Mouse (Mus musculus) splenic B cell, adult 2 months (primary cell): ENCODE data around the gene Glt8d2.

Experiments used
- DNase-seq: peaks from one replicate; pipeline ENCODE4 v3.0.0-alpha.2; 2011; ENCODE audit warnings: low read depth, low spot score
- H3K27me3 ChIP-seq: 2 replicates; pipeline ENCODE4 v1.6.1; 2012; ENCODE audit warnings: mild to moderate bottlenecking, low read length, moderate library complexity, mixed read lengths; ENCODE audit not compliant: control insufficient read depth, poor library complexity, insufficient read depth, severe bottlenecking
- H3K36me3 ChIP-seq: 2 replicates; pipeline ENCODE4 v1.6.1; 2012; ENCODE audit warnings: mild to moderate bottlenecking, low read length, moderate library complexity, mixed read lengths; ENCODE audit not compliant: control insufficient read depth, poor library complexity, insufficient read depth, severe bottlenecking

Glt8d2 gene

DNA sequence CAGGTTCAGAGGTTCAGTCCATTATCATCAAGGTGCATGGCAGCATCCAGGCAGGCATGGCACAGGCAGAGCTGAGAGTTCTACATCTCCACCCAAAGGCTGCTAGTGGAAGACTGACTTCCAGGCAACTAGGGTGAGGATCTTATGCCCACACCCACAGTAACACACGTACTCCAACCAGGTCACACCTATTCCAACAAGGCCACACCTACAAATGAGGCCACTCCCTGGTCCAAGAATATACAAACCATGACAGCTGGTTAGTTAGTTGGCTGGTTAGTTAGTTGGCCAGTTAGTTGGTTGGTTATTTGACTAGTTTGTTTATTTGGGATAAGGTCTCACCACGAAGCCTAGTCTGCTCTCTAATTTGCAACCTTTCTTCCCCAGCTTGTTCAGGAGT, 27.2 kb downstream of the Glt8d2 start:
- no peaks in the 10 kb centered on the region for H3K36me3 ChIP-seq
- H3K27me3 ChIP-seq = no peaks in the 10 kb centered on the region
- no peak for DNase-seq

DNA sequence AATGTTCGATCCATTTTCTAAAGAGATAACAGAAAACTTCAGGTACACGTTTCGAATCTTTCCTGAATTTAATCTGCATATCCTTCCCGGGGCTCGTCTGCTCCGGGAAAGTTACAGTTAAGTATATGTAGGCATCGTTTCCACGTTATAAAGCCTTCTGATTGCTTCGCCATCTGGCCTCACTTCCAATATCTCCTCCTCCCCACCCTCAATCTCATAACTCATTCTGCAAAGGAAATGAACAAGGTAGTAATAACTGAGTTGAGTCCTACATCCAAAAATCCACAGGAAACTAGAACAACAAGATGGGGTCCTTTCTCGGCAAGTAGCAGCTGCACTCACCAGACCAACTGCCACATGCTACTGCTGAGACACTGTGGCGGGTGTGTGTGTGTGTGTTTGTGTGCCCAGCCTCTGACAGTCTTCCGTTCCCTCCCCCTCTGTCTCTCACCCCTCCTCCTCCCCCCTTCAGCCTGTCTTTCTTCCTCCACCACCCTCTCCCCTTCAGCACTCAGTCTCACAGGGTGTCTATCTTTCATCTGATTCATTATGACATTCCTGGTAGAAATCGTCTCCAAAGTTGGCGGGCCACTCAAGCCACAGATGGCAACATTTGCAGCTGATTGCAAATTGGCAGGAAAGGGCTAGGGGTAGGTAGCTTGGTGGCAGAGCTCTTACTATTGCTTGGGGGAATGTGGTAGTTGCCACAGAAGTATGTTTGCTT, 28.0 kb downstream of the Glt8d2 start:
- H3K36me3 ChIP-seq = no peaks in the 10 kb centered on the region
- no peaks in the 10 kb centered on the region for H3K27me3 ChIP-seq
- DNase-seq = no peak

DNA sequence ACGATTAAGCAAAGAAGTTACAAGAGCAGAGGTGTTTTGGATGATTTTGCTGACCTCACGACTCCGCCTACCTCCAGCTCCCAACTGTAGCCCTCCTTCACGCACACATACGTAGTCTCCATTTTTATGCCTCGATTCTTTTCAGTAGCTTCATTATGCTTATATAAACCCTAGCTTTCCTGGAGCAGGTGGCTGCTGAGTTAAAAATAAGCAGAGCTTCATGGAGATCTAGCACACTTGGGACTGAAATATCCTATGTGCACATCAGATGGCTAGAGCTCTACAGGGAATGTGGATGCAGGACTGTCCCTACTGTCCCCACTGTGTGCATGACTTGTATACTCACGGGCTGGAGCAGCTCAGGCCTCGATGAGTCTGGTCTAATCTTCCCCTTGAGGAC, 28.6 kb downstream of the Glt8d2 start:
- DNase-seq = no peak
- H3K27me3 ChIP-seq = no peaks in the 10 kb centered on the region
- H3K36me3 ChIP-seq = no peaks in the 10 kb centered on the region

DNA sequence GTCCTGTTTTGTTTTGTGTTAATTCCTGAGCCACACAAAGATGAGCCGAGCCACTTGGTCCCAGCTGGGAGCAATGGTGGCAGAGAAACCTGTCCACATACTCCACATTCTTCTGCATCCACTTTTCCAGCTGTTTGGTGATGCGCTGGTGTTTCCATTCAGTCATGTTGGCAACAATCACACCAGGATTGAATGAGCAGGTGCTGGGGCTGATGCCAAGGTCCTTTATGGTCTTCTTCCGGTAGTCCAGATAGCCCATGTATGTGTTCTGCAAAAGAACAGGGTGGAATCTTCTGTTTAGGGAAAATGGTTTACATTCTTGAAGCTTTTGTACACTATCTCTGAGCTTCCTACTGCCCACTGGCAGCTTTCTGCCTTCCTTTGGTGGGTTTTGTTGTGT, 35.9 kb downstream of the Glt8d2 start:
- Histone ChIP-seq H3K27me3 (no peaks in the 10 kb centered on the region), H3K36me3 (no peaks in the 10 kb centered on the region)
- no peak for DNase-seq

DNA sequence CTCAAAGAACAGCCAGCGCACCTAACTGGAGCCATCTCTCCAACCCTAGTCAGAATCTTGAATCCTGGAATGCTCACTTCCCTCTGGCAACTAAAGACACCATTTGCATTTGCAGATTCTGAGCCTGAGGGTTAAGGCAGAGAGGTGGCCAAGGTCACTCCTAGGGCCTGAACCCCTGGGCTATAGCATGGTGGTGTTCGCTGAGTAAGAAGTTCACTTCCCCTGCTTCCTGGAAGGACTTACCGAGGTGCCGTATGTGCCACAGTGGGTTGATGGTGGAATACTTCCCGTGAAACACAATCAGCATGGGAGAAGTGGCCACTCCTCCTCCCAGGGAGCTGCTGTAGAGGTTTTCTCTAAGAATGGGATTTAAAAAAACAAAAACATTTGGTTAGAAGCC, 37.8 kb downstream of the Glt8d2 start:
- no peaks in the 10 kb centered on the region for H3K27me3 ChIP-seq
- no peak for DNase-seq
- peaks cover under 1% of the 10 kb centered on the region; the same call in 1 of the 2 replicates for H3K36me3 ChIP-seq

DNA sequence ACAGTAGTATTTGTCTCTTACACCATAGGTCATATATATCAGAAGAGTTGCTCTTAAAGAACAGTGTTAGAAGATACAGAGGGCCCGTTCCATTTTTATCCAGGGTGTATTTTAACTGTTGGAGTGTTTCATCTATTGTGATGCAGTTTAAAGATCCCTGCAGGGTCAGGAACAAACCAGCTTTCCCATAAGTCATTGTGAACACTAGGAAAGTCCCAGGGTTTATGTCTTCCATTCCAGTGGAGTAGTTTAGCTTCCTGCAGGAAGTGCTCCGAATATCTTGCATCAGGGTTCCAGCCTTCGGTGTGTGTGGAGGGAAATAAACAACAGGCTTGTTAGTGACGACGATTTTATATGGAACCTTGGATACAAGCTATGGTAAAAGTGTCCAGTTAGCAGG, 39.2 kb downstream of the Glt8d2 start:
- no peak for DNase-seq
- H3K36me3 ChIP-seq = peaks cover 7% of the 10 kb centered on the region; the same call in 1 of the 2 replicates
- H3K27me3 ChIP-seq = no peaks in the 10 kb centered on the region

DNA sequence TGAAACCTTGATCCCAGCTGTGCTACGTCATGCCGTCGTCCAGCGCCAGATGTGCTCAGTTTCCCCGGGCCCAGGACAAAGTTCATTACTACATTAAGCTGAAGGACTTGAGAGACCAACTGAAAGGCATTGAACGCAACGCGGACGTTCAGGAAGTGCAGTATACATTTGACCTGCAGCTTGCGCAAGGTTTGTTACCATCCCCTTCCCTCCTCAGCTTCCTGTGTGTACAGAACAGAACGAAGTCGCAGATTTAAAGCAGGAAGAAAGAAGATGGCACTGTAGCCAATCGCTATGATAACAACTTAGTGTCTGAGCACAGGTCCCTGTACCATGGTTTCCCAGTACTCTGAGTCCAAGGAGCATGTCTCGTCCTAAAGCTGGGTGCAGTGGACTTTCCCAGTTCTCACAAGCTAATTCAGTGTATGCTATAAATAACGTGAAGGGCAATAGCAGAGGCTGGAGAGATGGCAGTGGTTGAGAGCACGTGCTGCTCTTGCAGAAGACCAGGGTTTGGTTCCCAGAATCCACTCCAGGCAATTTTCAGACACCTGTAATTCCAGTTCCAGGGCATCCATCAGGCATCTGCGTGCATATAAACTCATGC, 43.1 kb downstream of the Glt8d2 start:
- H3K36me3 ChIP-seq = peaks cover 16% of the 10 kb centered on the region
- no peak for DNase-seq
- H3K27me3 ChIP-seq = no peaks in the 10 kb centered on the region

DNA sequence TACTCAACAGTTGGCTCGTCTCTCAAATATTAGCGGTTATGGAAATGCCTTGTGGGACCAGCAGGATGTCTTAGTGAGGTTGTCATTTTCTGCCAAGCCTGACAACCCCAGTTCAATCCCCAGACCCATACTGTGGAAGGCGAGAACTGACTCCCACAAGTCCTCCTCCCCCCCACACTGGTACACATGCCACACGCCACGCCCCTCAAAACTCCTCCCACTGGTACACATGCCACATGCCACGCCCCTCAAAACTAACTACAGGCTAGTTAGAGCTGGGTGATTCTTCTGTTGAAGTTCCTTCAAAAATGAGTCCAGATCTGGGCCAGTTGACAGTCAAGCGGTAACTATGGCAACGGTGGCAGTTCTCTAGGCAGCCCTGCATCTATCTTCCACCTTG, 44.4 kb downstream of the Glt8d2 start:
- DNase-seq = no peak
- H3K36me3 ChIP-seq = peaks cover 18% of the 10 kb centered on the region
- no peaks in the 10 kb centered on the region for H3K27me3 ChIP-seq

DNA sequence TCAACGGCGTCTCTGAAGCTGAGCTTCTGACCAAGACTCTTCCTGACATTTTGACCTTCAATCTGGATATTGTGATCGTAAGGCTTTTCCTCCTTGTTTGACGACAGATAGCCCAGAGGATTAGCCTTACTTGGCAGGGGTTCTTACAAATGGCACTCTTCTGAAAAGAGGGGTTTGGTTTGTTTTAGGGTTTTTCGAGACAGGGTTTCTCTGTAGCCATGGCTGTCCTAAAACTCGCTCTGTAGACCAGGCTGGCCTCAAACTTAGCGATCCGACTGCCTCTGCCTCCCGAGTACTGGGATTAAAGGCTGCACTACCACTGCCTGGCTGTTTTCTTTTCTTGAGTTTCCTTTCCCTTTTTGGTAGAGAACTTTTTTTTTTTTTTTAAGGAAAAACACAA, 49.0 kb downstream of the Glt8d2 start:
- H3K36me3 ChIP-seq = peaks cover 21% of the 10 kb centered on the region

DNA sequence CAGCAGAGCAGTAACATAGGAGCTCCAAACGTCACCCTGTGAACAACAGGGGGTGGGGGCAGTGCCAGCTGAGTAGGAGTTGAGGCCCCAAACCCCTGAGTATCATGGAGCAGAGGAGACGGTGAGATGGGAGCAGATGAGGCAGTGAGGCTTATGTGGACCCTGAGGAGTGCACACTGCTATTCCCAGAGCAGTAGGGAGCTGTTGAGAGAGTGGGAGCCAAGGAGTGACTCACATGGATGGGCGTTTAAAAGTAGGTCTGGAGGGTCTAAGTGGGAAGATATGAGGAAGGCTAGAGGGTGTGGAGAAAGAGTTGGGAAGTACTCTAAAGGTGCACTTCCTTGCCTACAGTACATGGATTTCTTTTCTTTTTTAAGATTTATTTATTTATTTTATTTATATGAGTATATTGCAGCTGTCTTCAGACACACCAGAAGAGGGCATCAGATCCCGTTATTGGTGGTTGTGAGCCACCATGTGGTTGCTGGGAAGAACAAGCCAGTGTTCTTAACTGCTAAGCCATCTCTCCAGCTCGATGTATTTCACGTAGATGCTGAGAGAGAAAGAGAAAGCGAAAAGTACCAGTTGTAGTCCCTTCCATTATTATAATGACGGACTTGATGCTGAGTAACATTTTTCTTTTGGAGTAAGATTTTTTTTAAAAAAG, 51.3 kb downstream of the Glt8d2 start:
- no peaks in the 10 kb centered on the region for H3K27me3 ChIP-seq
- no peak for DNase-seq
- H3K36me3 ChIP-seq = peaks cover 18% of the 10 kb centered on the region

More for the DNA sequence above, 49.0 kb downstream of the Glt8d2 start:
- DNase-seq = no peak
- H3K27me3 ChIP-seq = no peaks in the 10 kb centered on the region

DNA sequence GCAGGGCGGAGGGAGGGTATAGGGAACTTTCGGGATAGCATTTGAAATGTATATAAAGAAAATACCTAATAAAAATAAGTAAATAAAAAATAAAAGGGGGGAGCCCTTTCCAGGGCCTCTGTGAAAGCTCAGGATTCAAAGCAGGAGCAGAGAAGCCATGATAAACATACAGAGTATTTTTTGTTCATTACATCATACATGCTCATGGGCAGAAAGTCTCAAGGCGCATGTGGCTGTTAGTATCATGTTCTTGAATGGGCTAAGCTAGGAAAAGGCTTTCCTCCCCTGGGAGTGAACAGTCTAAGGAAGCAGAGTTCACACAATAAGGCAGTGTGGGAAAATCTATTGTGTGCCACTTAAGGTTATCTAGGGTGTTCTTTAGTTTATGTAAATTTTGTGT, 54.1 kb downstream of the Glt8d2 start:
- H3K27me3 ChIP-seq = no peaks in the 10 kb centered on the region
- H3K36me3 ChIP-seq = peaks cover 10% of the 10 kb centered on the region
- no peak for DNase-seq

DNA sequence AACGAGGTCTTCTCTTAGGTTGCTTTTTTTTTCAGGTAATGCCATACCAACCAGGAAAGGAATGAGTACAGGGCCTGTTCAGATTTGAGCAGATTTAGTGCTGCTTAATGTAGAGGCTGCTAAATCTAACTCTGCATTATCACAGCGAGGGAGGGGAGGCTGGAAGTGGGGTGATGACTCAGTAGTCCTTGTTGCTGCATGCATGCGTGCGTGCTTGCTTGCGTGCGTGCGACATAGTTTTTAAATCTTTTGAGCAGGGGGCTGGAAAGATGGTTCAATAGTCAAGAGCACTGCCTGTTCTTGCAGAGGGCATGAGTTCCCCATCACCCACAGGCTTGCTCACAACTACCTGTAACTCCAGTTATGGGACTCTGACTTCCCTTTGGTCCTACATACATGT, 56.1 kb downstream of the Glt8d2 start:
- H3K27me3 ChIP-seq = no peaks in the 10 kb centered on the region
- H3K36me3 ChIP-seq = peaks cover 2% of the 10 kb centered on the region
- DNase-seq = no peak

DNA sequence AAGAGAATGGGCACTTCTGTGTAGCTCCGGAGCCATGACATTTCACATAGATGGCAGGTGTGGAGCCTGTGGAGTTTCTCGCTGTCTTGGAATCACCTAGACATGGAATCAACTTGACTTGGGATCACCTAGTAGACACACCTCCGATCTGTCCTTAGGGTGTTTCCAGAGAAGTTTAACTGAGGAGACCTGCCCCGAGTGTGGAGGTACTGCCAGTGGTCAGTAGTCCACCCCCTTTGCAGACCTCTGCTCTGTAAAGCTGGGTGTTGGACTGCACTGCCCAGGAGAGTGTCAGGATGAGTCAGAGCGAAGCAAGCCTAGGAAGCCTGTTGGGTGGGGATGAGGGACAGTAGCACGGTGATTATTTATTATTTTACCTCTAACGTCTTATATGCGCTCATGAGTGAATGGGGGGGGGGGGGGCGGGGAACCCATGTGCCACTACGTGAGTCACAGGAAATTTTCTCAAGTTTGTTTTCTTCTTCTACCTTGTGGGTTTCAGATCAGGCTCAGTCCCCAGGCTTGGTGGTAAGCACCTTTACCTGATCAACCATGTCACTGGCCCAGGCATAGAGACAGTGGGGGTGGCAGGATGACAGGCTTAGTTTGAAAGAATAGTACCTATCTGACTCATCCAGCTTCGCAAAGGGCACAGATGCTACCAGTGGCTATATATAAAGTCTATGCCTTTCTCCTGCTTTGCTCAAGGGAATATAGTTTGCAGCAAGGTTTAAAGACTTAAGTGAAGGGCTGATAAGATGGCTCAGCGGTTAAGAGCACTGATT, 57.8 kb downstream of the Glt8d2 start:
- peak; percentile 24 for DNase-seq
- no peaks in the 10 kb centered on the region for H3K27me3 ChIP-seq
- peaks cover 2% of the 10 kb centered on the region; the same call in 1 of the 2 replicates for H3K36me3 ChIP-seq

DNA sequence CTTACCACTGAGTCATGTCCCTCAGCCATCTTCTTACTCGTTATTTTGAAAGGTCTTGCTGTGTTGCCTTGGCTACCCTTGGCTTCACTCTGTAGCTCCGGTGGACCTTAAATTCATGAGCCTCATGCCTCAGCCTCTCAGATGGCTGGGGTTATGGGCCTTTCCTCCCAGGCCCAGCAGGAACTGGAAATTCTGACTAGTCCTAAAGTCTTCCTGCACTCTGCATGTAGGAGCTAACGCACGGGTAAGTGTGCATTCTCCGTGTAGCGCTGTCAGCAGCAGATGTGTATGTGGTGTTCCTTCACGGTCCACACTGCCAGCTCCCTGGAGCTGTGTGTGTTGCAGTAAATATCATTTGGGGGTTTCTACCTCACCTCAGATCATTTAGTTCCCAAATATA, 59.3 kb downstream of the Glt8d2 start:
- H3K36me3 ChIP-seq = peaks cover 2% of the 10 kb centered on the region; the same call in 1 of the 2 replicates

DNA sequence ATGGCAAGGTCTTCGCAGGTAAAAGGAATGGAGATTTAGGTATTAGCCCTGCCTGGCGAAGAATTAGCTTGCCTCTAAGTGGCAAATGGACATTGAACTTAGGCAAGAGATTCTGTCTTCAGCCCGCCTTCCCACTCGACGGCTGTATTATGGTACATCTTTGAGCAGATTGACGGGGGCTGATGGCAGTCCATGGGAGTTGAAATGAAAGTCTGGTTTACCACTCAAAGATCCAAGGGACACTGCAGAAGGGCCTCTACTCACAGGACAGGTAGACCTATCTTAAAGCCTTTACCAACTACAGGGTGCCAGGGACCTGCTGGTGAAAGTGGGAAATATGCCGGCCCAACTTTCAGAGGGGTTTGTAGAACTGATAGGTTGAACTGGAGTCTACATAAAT, 60.0 kb downstream of the Glt8d2 start:
- Histone ChIP-seq H3K36me3 (peaks cover under 1% of the 10 kb centered on the region; the same call in 1 of the 2 replicates), H3K27me3 (no peaks in the 10 kb centered on the region)
- DNase-seq = peak; percentile 11

More for the DNA sequence above, 59.3 kb downstream of the Glt8d2 start:
- DNase-seq = peak; percentile 14
- H3K27me3 ChIP-seq = no peaks in the 10 kb centered on the region
